Comparison of ENCODE assay signal across 25 mouse cellular contexts in the genomic region with DNA sequence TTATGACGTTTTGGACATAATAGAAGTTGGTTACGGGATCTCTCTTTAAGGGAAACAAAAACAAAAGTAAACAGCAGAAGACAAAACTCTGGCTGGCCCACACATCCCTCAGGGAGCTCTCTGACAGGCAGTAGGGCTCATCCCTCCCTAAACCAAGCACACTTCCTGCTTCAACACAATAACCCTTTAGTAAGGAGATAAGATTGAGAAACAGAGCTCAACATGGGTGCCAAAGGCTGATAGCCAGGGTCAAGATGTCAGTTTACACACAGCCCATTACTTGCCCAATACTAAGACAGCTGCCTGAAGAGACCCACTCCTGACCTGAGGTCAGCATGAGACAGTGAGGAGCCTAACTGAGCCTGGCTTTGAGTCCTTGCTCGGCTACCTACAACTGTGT. TPM values are rescaled to one million over a fixed set of nuclear protein-coding genes. Genes with fewer than 3 reads are reported as not detected.
A peak's percentile ranks its signal among the peaks of the same experiment; 100 is the strongest.
DNase-seq lines count a peak whose midpoint lies in the region; ATAC-seq and TF ChIP-seq lines count a peak whose summit lies in the region.
"Had no signal": no experiment of that assay in that cellular context is flagged by ENCODE, and none has a peak within 500 bp of the region (broad histone marks: within the 10 kb centered on the region; RNA-seq: fewer than 3 reads in every experiment).

No protein-coding gene starts in this region.

- H3K4me3 ChIP-seq in MEL (ENCODE audit: control insufficient read depth in 1 of 2, insufficient read depth in 1 of 2, low read depth in 2 of 2, low read length in 2 of 2) = no peak overlapping the region
- H3K4me3 ChIP-seq: embryonic facial prominence, embryonic 12.5 days; embryonic facial prominence, embryonic 15.5 days; forebrain, embryonic 12.5 days; forebrain, embryonic 15.5 days; heart, adult 2 months; heart, embryonic 10.5 days; heart, embryonic 13.5 days; hindbrain, embryonic 12.5 days; hindbrain, embryonic 15.5 days had no signal

- no peaks in the 10 kb centered on the region for H3K9me3 ChIP-seq in MEL (replicated peaks; ENCODE audit: insufficient read depth, low read length)
- H3K9me3 ChIP-seq: embryonic facial prominence, embryonic 12.5 days; embryonic facial prominence, embryonic 15.5 days; forebrain, embryonic 12.5 days; forebrain, embryonic 15.5 days; heart, embryonic 10.5 days; heart, embryonic 13.5 days; hindbrain, embryonic 12.5 days; hindbrain, embryonic 15.5 days had no signal

- no peak for TF ChIP-seq CTCF in MEL (IDR thresholded peaks at IDR 0.05 in 2 of 3, conservative IDR thresholded peaks at IDR 0.05 in 1 of 3; ENCODE audit: control insufficient read depth in 1 of 3, insufficient read depth in 1 of 3, low read depth in 2 of 3, low read length in 3 of 3, poor library complexity in 1 of 3, severe bottlenecking in 1 of 3)

- no peak overlapping the region for H3K27ac ChIP-seq in MEL (ENCODE audit: control insufficient read depth, low read depth, low read length)
- H3K27ac ChIP-seq: embryonic facial prominence, embryonic 12.5 days; embryonic facial prominence, embryonic 15.5 days; forebrain, embryonic 12.5 days; forebrain, embryonic 15.5 days; heart, adult 2 months; heart, embryonic 10.5 days; heart, embryonic 13.5 days; hindbrain, embryonic 12.5 days; hindbrain, embryonic 15.5 days had no signal

- peaks cover 0 to 17% of the 10 kb centered on the region in 2 experiments; a peak in 2 of 4 replicates for H3K36me3 ChIP-seq in MEL (ENCODE audit: control insufficient read depth in 1 of 2, insufficient read depth in 2 of 2, low read length in 2 of 2)
- H3K36me3 ChIP-seq: embryonic facial prominence, embryonic 12.5 days; embryonic facial prominence, embryonic 15.5 days; forebrain, embryonic 12.5 days; forebrain, embryonic 15.5 days; heart, embryonic 10.5 days; heart, embryonic 13.5 days; hindbrain, embryonic 12.5 days; hindbrain, embryonic 15.5 days had no signal

- no peak for ATAC-seq in CD4-positive, CD25-positive, alpha-beta regulatory T cell, adult 4 months
- ATAC-seq: forebrain, embryonic 15.5 days; Patski had no signal

- TF ChIP-seq POLR2A in MEL (IDR thresholded peaks at IDR 0.05; ENCODE audit: control insufficient read depth in 1 of 2, insufficient read depth in 1 of 2, low read depth in 1 of 2, low read length in 2 of 2, poor library complexity in 1 of 2) = no peak

- no peak for TF ChIP-seq RAD21 in MEL (IDR thresholded peaks at IDR 0.05; ENCODE audit: low read depth, low read length)

- TF ChIP-seq EP300 in MEL (IDR thresholded peaks at IDR 0.05; ENCODE audit: low read depth in 1 of 2, low read length in 2 of 2) = no peak

- peaks cover 0 to 17% of the 10 kb centered on the region in 2 experiments; a peak in 3 of 4 replicates for H3K4me1 ChIP-seq in MEL (ENCODE audit: control insufficient read depth in 1 of 2, insufficient read depth in 2 of 2, low read length in 2 of 2)
- H3K4me1 ChIP-seq: embryonic facial prominence, embryonic 12.5 days; embryonic facial prominence, embryonic 15.5 days; forebrain, embryonic 12.5 days had no signal

- no peaks in the 10 kb centered on the region for H3K79me2 ChIP-seq in MEL (ENCODE audit: control insufficient read depth, insufficient read depth, low read length, poor library complexity)

- H3K27me3 ChIP-seq in MEL (ENCODE audit: control insufficient read depth in 1 of 2, insufficient read depth in 2 of 2, low read length in 2 of 2) = no peaks in the 10 kb centered on the region
- H3K27me3 ChIP-seq: embryonic facial prominence, embryonic 12.5 days; embryonic facial prominence, embryonic 15.5 days; forebrain, embryonic 12.5 days; forebrain, embryonic 15.5 days; heart, embryonic 13.5 days; hindbrain, embryonic 12.5 days; hindbrain, embryonic 15.5 days; Patski had no signal

- DNase-seq in lung, postnatal 10 days = peak; percentile 17
- no peak for DNase-seq in lung, postnatal 14 days
- DNase-seq in MEL (ENCODE audit: low read depth, low spot score) = peak; percentile 35
- DNase-seq in gonadal fat pad, adult 2 months (ENCODE audit: low read depth) = peak; percentile 67
- no peak for DNase-seq in right cerebral cortex, postnatal 25 days
- DNase-seq: adrenal gland, adult 2 months; adrenal gland, postnatal 14 days; cerebellum, adult 11 months; cerebellum, adult 2 months; cerebellum, adult 9-11 months; cerebellum, postnatal 25 days; gastrocnemius, postnatal 25 days; heart, adult 2 months; heart, postnatal 14 days; heart, postnatal 4 days had no signal

- no peak overlapping the region for H3K9ac ChIP-seq in MEL (ENCODE audit: control insufficient read depth, low read depth, low read length, poor library complexity, severe bottlenecking)
- H3K9ac ChIP-seq: embryonic facial prominence, embryonic 12.5 days; embryonic facial prominence, embryonic 15.5 days; forebrain, embryonic 12.5 days; forebrain, embryonic 15.5 days; heart, embryonic 13.5 days; hindbrain, embryonic 12.5 days; hindbrain, embryonic 15.5 days had no signal

TF ChIP-seq in MEL, 35 proteins besides CTCF, POLR2A, EP300 and RAD21:
- TF ChIP-seq USF1 (IDR thresholded peaks at IDR 0.05; ENCODE audit: low read depth, low read length) (no peak), TBP (IDR thresholded peaks at IDR 0.05; ENCODE audit: low read depth, low read length) (no peak), MEF2A (IDR thresholded peaks at IDR 0.05; ENCODE audit: extremely low read depth, insufficient replicate concordance, low read depth, low read length, poor library complexity, severe bottlenecking) (no peak), MAFK (IDR thresholded peaks at IDR 0.05; ENCODE audit: borderline replicate concordance, low read depth, low read length) (no peak), POLR2AphosphoS2 (IDR thresholded peaks at IDR 0.05; ENCODE audit: low read length) (no peak)

RNA-seq across cellular contexts. Expression of a gene that starts 59.7 kb away (rescaled TPM):
- total RNA-seq in MEL (2012; rRNA removed) = 7.4 and 7.8 TPM in 2 replicates
- polyA plus RNA-seq in MEL (2012; ENCODE audit: insufficient read depth in 1 of 2, insufficient read length in 2 of 2, low read depth in 1 of 2, low replicate concordance in 2 of 2, missing spikeins in 1 of 2) = 10 to 100 TPM in 1 of 2 experiments, not detected in 1; 16.0 TPM
- polyA plus RNA-seq in gonadal fat pad, adult 2 months (2012; rRNA removed) = 52.5 and 53.7 TPM in 2 replicates
- 1 to 10 TPM; 1.7 to 3.3 TPM for polyA plus RNA-seq in CD4-positive, CD25-positive, alpha-beta regulatory T cell, adult 4 months (2017; shearing (Covaris generic))

Comparison
In these comparisons a context has a peak if more than half of its experiments do, and no peak if none do; other contexts are left out.
1. DNase-seq: peak in lung, postnatal 10 days (single experiment), MEL (single experiment) and gonadal fat pad, adult 2 months (single experiment); none in lung, postnatal 14 days (single experiment) and right cerebral cortex, postnatal 25 days (single experiment).